Mouse (Mus musculus) stomach, postnatal 0 days (tissue): Measurements from ENCODE around the gene Dlgap1.

Experiments used
- CTCF ChIP-seq: IDR thresholded peaks from 2 replicates; pipeline ENCODE4 v1.5.1; 2016; ENCODE audit warnings: antibody characterized with exemption, low read depth, mild to moderate bottlenecking, moderate library complexity
- EP300 ChIP-seq: optimal IDR thresholded peaks from 2 replicates; pipeline ENCODE3; 2016; ENCODE audit warnings: antibody characterized with exemption

DNA sequence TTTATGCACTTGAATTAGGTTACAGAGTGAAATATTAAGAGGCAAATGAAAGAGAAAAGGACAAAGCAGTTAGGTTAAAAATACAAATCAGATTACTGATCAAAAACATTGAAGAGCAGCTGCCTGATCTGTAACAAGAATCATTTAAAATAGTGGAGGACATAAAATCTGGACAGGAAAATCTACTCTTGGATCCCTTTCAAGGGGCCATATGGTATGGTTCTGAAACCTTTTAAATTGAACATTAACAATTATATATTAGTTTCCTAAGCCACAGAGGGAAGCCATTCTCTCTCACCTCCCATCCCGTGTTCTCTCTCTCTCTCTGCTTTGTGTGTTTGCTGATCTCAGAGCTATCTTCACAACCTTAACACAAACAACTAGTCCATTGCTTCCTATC, 625.4 kb downstream of the Dlgap1 start:
- TF ChIP-seq CTCF (no peak), EP300 (no peak)
